ENCODE assay signal across 8 mouse cellular contexts in the genomic region with DNA sequence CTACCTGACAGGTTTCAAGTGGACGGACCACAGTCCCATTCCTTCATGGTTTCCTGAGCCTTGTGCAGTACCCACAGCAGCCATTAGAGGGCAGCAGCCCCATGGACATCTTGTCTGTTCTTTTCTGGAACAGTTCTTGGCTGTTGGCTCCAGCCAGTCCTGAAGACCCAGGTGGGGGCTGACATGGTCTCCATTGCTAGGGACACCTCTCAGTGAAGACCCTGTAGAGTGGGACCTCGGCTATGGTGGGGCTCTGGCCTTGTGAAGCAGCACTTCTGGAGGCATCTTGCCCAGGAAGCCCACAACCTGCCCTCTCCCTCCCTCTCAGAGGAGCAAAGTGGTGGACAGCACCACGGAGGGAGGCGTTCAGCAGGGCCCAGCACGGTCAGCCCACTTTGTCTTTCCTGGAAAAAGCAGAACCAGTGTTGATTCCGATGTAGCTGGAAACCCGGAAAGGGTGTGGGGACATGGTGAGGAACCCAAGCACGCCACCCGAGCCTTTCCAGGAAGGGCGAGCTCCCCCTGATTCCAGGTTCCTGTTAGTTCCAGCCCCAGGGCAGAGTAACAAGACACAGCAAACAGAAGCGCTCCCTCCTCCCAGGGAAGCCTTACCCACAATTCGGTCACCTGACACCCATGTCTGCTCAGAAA. TPM values are rescaled to one million over a fixed set of nuclear protein-coding genes. Genes with fewer than 3 reads are reported as not detected.
DNase-seq lines count a peak whose midpoint lies in the region; ATAC-seq and TF ChIP-seq lines count a peak whose summit lies in the region.

No protein-coding gene starts in this region.

- peak; percentile 73 for ATAC-seq in G1E (ENCODE audit: extremely low read depth, insufficient number of reproducible peaks, low FRiP score, poor library complexity, severe bottlenecking)
- ATAC-seq in hindbrain, embryonic 11.5 days (ENCODE audit: low FRiP score), result peak; percentile 57

- no peak overlapping the region for H3K9ac ChIP-seq in hindbrain, embryonic 11.5 days (ENCODE audit: low read depth, low read length)

- no peak overlapping the region for H3K27ac ChIP-seq in hindbrain, embryonic 11.5 days (ENCODE audit: low read depth, low read length)

- H3K36me3 ChIP-seq in G1E (replicated peaks), result peaks cover 66% of the 10 kb centered on the region
- H3K36me3 ChIP-seq in hindbrain, embryonic 11.5 days (ENCODE audit: control insufficient read depth, insufficient read depth, low read length), result no peaks in the 10 kb centered on the region

- peak; percentile 100 for TF ChIP-seq CTCF in G1E (IDR thresholded peaks at IDR 0.05; ENCODE audit: low read depth, low read length)

- no peaks in the 10 kb centered on the region for H3K27me3 ChIP-seq in G1E (ENCODE audit: insufficient read depth, low read length)
- H3K27me3 ChIP-seq in hindbrain, embryonic 11.5 days (ENCODE audit: control insufficient read depth, insufficient read depth, low read length), result no peaks in the 10 kb centered on the region; the same call in 1 of the 2 replicates

- H3K4me3 ChIP-seq in G1E (ENCODE audit: low read depth, low read length), result peak overlapping the region; percentile 66; the same call in 1 of the 2 replicates
- H3K4me3 ChIP-seq in hindbrain, embryonic 11.5 days (ENCODE audit: low read depth, low read length), result no peak overlapping the region

- H3K4me1 ChIP-seq in G1E (ENCODE audit: insufficient read depth, low read depth, low read length), result peaks cover 67% of the 10 kb centered on the region
- H3K4me1 ChIP-seq in hindbrain, embryonic 11.5 days (replicated peaks; ENCODE audit: control insufficient read depth, insufficient read depth, low read length), result no peaks in the 10 kb centered on the region

- DNase-seq in G1E (ENCODE audit: low spot score), result peak; percentile 80
- peak; percentile 93 for DNase-seq in cerebellum, adult 8-10 months
- peak; percentile 78 to 97 for DNase-seq in frontal cortex, adult 2 months (ENCODE audit: extremely low spot score in 1 of 2, low spot score in 1 of 2)
- DNase-seq in hindbrain, embryonic 11.5 days (ENCODE audit: low spot score), result peak; percentile 93
- DNase-seq in layer of hippocampus, postnatal 10 days (ENCODE audit: low spot score in 2 of 2), result peak; percentile 97
- peak; percentile 95 for DNase-seq in lung, postnatal 10 days
- DNase-seq in ovary, postnatal 14 days (ENCODE audit: low spot score), result peak; percentile 95
- DNase-seq in thymus, postnatal 14 days, result peak; percentile 87

- no peaks in the 10 kb centered on the region for H3K9me3 ChIP-seq in G1E (replicated peaks)
- H3K9me3 ChIP-seq in hindbrain, embryonic 11.5 days (ENCODE audit: control insufficient read depth, low read length), result no peaks in the 10 kb centered on the region

- H3K4me2 ChIP-seq in hindbrain, embryonic 11.5 days (replicated peaks; ENCODE audit: low read depth, low read length), result no peak overlapping the region

- 37% methylated on average over 12 of the region's 12 CpGs for WGBS in hindbrain, embryonic 11.5 days

RNA-seq across cellular contexts. Expression of gene Cyp2w1, which starts 12.0 kb away (rescaled TPM):
- total RNA-seq in G1E (2014; fragmentation: Nextera tagmentation) (not detected in 2 replicates), G1E (2017) (not detected in 2 replicates)
- polyA plus RNA-seq in G1E (2012), result not detected in 2 replicates
- not detected in 2 replicates for polyA plus RNA-seq in frontal cortex, adult 2 months (2012; rRNA removed)
- not detected in 2 replicates for polyA plus RNA-seq in hindbrain, embryonic 11.5 days (2014; fragmentation: Nextera tagmentation; extraction: Ambion mirVana)
- not detected for total RNA-seq in layer of hippocampus, postnatal 10 days (2021)

RNA-seq across cellular contexts. Expression of gene Gpr146, which starts 13.1 kb away (rescaled TPM):
- total RNA-seq in G1E (2014; fragmentation: Nextera tagmentation) (34.2 and 36.5 TPM in 2 replicates), G1E (2017) (26.8 and 27.4 TPM in 2 replicates)
- 18.1 and 21.3 TPM in 2 replicates for polyA plus RNA-seq in G1E (2012)
- 12.0 and 15.2 TPM in 2 replicates for polyA plus RNA-seq in frontal cortex, adult 2 months (2012; rRNA removed)
- polyA plus RNA-seq in hindbrain, embryonic 11.5 days (2014; fragmentation: Nextera tagmentation; extraction: Ambion mirVana), result 1.8 TPM in 2 replicates
- 1 to 10 TPM; 6.8 to 7.8 TPM for total RNA-seq in layer of hippocampus, postnatal 10 days (2021)

RNA-seq across cellular contexts. Expression of gene Cox19, which starts 13.2 kb away (rescaled TPM):
- 4.8 and 10.0 TPM in 2 replicates for total RNA-seq in G1E (2014; fragmentation: Nextera tagmentation)
- total RNA-seq in G1E (2017), result 40.8 and 41.0 TPM in 2 replicates
- 35.7 and 37.7 TPM in 2 replicates for polyA plus RNA-seq in G1E (2012)
- 93.5 and 97.3 TPM in 2 replicates for polyA plus RNA-seq in frontal cortex, adult 2 months (2012; rRNA removed)
- polyA plus RNA-seq in hindbrain, embryonic 11.5 days (2014; fragmentation: Nextera tagmentation; extraction: Ambion mirVana), result 127 and 129 TPM in 2 replicates
- 10 to 100 TPM; 74.9 to 79.5 TPM for total RNA-seq in layer of hippocampus, postnatal 10 days (2021)

RNA-seq across cellular contexts. Expression of gene Adap1, which starts 39.0 kb away (rescaled TPM):
- total RNA-seq in G1E (2014; fragmentation: Nextera tagmentation), result 1.2 and 2.3 TPM in 2 replicates
- total RNA-seq in G1E (2017), result 1.3 and 1.4 TPM in 2 replicates
- polyA plus RNA-seq in G1E (2012), result 1.7 and 1.8 TPM in 2 replicates
- 178 and 201 TPM in 2 replicates for polyA plus RNA-seq in frontal cortex, adult 2 months (2012; rRNA removed)
- polyA plus RNA-seq in hindbrain, embryonic 11.5 days (2014; fragmentation: Nextera tagmentation; extraction: Ambion mirVana), result 2.1 and 4.0 TPM in 2 replicates
- 100 to 1,000 TPM; 255 to 270 TPM for total RNA-seq in layer of hippocampus, postnatal 10 days (2021)

RNA-seq across cellular contexts. Expression of gene C130050O18Rik, which starts 40.7 kb away (rescaled TPM):
- total RNA-seq in G1E (2014; fragmentation: Nextera tagmentation) (0.83 TPM in 1 of 2 replicates, not detected in the other), G1E (2017) (0.06 and 0.33 TPM in 2 replicates)
- 0.03 and 0.07 TPM in 2 replicates for polyA plus RNA-seq in G1E (2012)
- polyA plus RNA-seq in frontal cortex, adult 2 months (2012; rRNA removed), result 0.42 and 0.44 TPM in 2 replicates
- polyA plus RNA-seq in hindbrain, embryonic 11.5 days (2014; fragmentation: Nextera tagmentation; extraction: Ambion mirVana), result 0.11 and 0.32 TPM in 2 replicates
- total RNA-seq in layer of hippocampus, postnatal 10 days (2021), result under 1 TPM; 0.22 to 0.32 TPM
